Mouse (Mus musculus) thymus, adult 2 months (tissue): ENCODE measurements around the gene Gm20696. TPM values are rescaled to one million over a fixed set of nuclear protein-coding genes. Genes with fewer than 3 reads are reported as not detected.
A peak's percentile ranks its signal among the peaks of the same experiment; 100 is the strongest.

ENCODE experiments used
- DNase-seq: peaks from one replicate; pipeline ENCODE4 v3.0.0; 2021
- H3K27ac ChIP-seq: fragments of 200-500 bp; 2 replicates; pipeline ENCODE4 v1.5.1; 2012; ENCODE audit warnings: low read length, control low read depth; ENCODE audit not compliant: control insufficient read depth, insufficient read depth
- H3K27me3 ChIP-seq: fragments of 200-500 bp; 2 replicates; pipeline ENCODE4 v1.6.1; 2012; ENCODE audit warnings: mild to moderate bottlenecking, low read length, moderate library complexity, mixed read lengths; ENCODE audit not compliant: control insufficient read depth, insufficient read depth
- H3K36me3 ChIP-seq: fragments of 200-500 bp; 2 replicates; pipeline ENCODE4 v1.6.1; 2012; ENCODE audit warnings: mild to moderate bottlenecking, low read length, moderate library complexity; ENCODE audit not compliant: control insufficient read depth, insufficient read depth
- H3K4me1 ChIP-seq: fragments of 200-500 bp; replicated peaks from 2 replicates; pipeline ENCODE4 v1.6.1; 2012; ENCODE audit warnings: low read length; ENCODE audit not compliant: control insufficient read depth, insufficient read depth
- H3K4me3 ChIP-seq: fragments of 200-500 bp; 2 replicates; pipeline ENCODE4 v1.5.1; 2012; ENCODE audit warnings: mild to moderate bottlenecking, low read length, control low read depth, moderate library complexity; ENCODE audit not compliant: control insufficient read depth, insufficient read depth
- CTCF ChIP-seq: fragments of 200-500 bp; IDR thresholded peaks from 2 replicates; pipeline ENCODE4 v1.5.1; 2012; ENCODE audit warnings: mild to moderate bottlenecking, control low read depth, low read length, moderate library complexity, borderline replicate concordance; ENCODE audit not compliant: control insufficient read depth, poor library complexity, insufficient read depth; ENCODE audit errors: extremely low read depth
- POLR2A ChIP-seq: fragments of 200-500 bp; IDR thresholded peaks from 2 replicates; pipeline ENCODE4 v1.6.1; 2012; ENCODE audit warnings: mild to moderate bottlenecking, low read length, control low read depth, moderate library complexity; ENCODE audit not compliant: control insufficient read depth, poor library complexity, insufficient read depth; ENCODE audit errors: extremely low read depth
- WGBS: fragments of 180-500 bp; shearing (Covaris S2); methylation state at CpG from one replicate; pipeline ENCODE4 v1.1.7; 2018; 5-methylcytosine and 5-hydroxymethylcytosine counted together
- polyA plus RNA-seq: library from polyadenylated mRNA; depleted of rRNA; stranded (reverse); fragments of >200 nt; gene quantifications from 2 replicates; pipeline ENCODE4 v1.2.3, GENCODE M21; 2012

Gm20696 gene
- polyA plus RNA-seq, 1 experiment = 3.3 TPM

DNA sequence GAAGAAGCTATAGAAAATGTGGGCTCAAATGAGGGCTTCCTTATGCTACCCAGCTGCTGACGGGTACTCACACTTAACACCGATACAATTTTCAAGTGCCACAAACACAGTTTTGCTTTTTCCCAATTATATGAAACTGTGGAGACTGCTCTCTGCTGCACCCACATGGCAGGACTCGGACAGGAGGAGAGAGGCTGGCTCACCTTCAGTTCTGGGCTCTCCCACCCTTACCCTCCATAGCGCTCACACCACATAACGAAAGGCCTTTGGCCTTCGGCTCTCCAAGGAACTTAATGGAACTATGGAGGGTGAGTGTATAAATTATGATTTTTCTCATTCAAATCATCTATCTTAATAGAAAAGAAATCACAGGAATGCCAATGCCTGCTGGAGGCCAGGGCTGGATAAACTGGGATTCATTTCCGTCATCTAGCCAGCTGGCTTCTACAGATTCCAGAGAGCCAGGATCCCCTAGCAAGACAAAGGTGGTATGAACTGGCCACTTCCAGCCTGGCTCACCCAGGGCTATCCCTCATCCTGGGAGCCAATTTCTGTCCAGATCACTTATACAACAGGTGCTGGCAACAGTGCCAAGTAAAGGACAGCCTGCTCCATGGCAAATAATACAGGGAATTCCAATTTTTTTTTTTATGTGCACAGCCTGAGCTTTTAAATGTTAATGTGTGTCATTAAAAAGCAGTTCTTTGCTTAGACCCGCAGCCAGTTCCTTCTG, 36.7 kb downstream of the Gm20696 start:
- no peak for DNase-seq

DNA sequence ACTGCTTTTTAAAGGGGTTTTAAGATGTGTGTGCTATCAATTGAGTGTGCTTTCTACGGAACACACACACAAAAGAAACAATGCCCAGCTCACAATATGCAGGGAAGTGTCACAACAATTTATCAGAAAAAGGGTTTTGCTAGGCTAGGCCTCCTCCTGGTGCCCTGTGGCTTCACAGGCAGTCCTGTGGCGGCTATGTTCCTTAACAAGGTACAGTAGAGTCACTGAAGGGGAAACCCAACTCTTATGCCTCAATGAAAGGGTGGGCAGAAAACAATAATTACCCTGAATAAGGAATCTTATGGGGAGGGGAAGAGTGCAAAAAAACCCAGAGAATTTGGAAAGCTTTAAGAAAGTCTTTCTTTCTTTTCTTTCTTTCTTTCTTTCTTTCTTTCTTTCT, 40.2 kb downstream of the Gm20696 start:
- H3K36me3 ChIP-seq = peaks cover 9% of the 10 kb centered on the region
- no peak overlapping the region for H3K4me3 ChIP-seq
- DNase-seq = no peak
- H3K27ac ChIP-seq = peak overlapping the region; percentile 34; the same call in 1 of the 2 replicates
- peaks cover 15% of the 10 kb centered on the region for H3K4me1 ChIP-seq
- no peak for TF ChIP-seq POLR2A
- TF ChIP-seq CTCF = no peak
- H3K27me3 ChIP-seq = no peaks in the 10 kb centered on the region
- WGBS = 94% methylated on average over 2 of the region's 2 CpGs

More for the DNA sequence above, 36.7 kb downstream of the Gm20696 start:
- Histone ChIP-seq H3K4me3 (no peak overlapping the region), H3K36me3 (peaks cover 7% of the 10 kb centered on the region), H3K27me3 (no peaks in the 10 kb centered on the region), H3K27ac (no peak overlapping the region), H3K4me1 (peaks cover 21% of the 10 kb centered on the region)
- TF ChIP-seq POLR2A (no peak), CTCF (no peak)
- WGBS = 97% methylated on average over 8 of the region's 8 CpGs

- WGBS = 27% methylated on average over 7 of the region's 7 CpGs
- no peaks in the 10 kb centered on the region for H3K27me3 ChIP-seq
- H3K4me1 ChIP-seq = peaks cover 13% of the 10 kb centered on the region
- no peak overlapping the region for H3K4me3 ChIP-seq
- peak; percentile 40 for DNase-seq
- H3K27ac ChIP-seq = no peak overlapping the region
- no peak for TF ChIP-seq CTCF
- no peak for TF ChIP-seq POLR2A
- peaks cover 9% of the 10 kb centered on the region for H3K36me3 ChIP-seq
Measured at GRCm38 (mm10) chr6:99625803-99626202, 40.8 kb downstream of the Gm20696 start.

DNA sequence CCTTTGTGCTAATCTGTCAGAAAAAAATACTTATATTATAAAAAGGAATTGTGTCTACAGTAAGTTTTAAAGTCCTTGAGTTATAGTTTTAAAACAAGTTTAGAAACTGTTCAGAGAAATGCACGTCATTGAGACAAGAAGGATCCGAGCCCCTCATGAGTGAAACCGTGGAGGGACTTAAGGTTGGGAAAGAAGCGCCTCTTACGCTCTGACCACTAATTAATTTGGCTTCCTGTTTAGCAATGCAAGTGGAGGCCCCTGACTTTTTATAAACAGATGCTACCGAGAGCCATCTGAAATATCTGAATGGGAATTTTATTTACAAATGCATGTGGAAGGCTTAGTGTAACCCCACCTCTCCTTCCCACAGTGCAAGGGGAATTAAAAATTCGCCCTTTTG, 41.3 kb downstream of the Gm20696 start:
- DNase-seq = no peak
- H3K36me3 ChIP-seq = peaks cover 9% of the 10 kb centered on the region
- WGBS = 77% methylated on average over 7 of the region's 7 CpGs

GRCm38 (mm10) chr6:99624542-99624941, 42.1 kb downstream of the Gm20696 start:
- 88% methylated on average over 3 of the region's 3 CpGs for WGBS

More for the DNA sequence above, 41.3 kb downstream of the Gm20696 start:
- no peak overlapping the region for H3K27ac ChIP-seq
- TF ChIP-seq CTCF (no peak), POLR2A (no peak)
- no peak overlapping the region for H3K4me3 ChIP-seq
- no peaks in the 10 kb centered on the region for H3K27me3 ChIP-seq
- peaks cover 12% of the 10 kb centered on the region for H3K4me1 ChIP-seq

GRCm38 (mm10) chr6:99623641-99624040, 43.0 kb downstream of the Gm20696 start:
- Histone ChIP-seq H3K27ac (no peak overlapping the region), H3K4me1 (peaks cover 17% of the 10 kb centered on the region), H3K27me3 (no peaks in the 10 kb centered on the region), H3K4me3 (no peak overlapping the region), H3K36me3 (peaks cover 3% of the 10 kb centered on the region; the same call in 1 of the 2 replicates)
- no peak for DNase-seq
- WGBS = 86% methylated on average over 6 of the region's 6 CpGs
- no peak for TF ChIP-seq POLR2A
- no peak for TF ChIP-seq CTCF

More at GRCm38 (mm10) chr6:99624542-99624941, 42.1 kb downstream of the Gm20696 start:
- DNase-seq = no peak
- Histone ChIP-seq H3K36me3 (peaks cover 3% of the 10 kb centered on the region; the same call in 1 of the 2 replicates), H3K4me1 (peaks cover 15% of the 10 kb centered on the region), H3K27me3 (no peaks in the 10 kb centered on the region), H3K4me3 (no peak overlapping the region), H3K27ac (no peak overlapping the region)
- TF ChIP-seq POLR2A (no peak), CTCF (no peak)

DNA sequence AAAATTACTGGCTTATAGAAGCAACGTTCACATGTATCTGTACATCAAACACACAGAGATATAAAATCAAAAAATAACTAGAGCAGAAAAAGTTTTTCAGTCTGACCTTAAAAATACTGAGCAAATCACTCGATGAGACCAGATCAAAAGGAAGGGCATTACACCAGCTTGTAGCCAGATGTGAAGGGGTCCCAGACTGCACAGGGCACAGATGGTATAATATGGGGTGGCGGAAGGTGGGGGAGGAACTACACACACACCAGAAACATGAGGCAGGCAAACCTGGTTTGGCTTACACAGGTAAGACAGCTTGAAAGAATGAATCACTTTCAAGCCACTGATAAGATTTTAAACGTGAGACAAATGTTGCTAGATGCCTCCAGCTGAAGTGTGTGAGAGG, 45.4 kb downstream of the Gm20696 start:
- H3K4me1 ChIP-seq = peaks cover 14% of the 10 kb centered on the region
- H3K36me3 ChIP-seq = 0 out of 2 replicates have a peak, but pooled peaks cover 3% of the 10 kb centered on the region
- DNase-seq = no peak
- no peaks in the 10 kb centered on the region for H3K27me3 ChIP-seq
- H3K4me3 ChIP-seq = no peak overlapping the region
- no peak for TF ChIP-seq POLR2A
- no peak for TF ChIP-seq CTCF
- H3K27ac ChIP-seq = no peak overlapping the region
- WGBS = 78% methylated on average over 4 of the region's 4 CpGs
